Mouse (Mus musculus): ENCODE results near the gene BC048679. TPM values are rescaled to one million over a fixed set of nuclear protein-coding genes. Genes with fewer than 3 reads are reported as not detected.
"Not testable (repeated sequence)": the region's sequence is repeated elsewhere in the genome, so short reads cannot be mapped to it uniquely, and the experiment has no call there.

BC048679 gene
- polyA plus RNA-seq, 1 experiment: not detected

DNA sequence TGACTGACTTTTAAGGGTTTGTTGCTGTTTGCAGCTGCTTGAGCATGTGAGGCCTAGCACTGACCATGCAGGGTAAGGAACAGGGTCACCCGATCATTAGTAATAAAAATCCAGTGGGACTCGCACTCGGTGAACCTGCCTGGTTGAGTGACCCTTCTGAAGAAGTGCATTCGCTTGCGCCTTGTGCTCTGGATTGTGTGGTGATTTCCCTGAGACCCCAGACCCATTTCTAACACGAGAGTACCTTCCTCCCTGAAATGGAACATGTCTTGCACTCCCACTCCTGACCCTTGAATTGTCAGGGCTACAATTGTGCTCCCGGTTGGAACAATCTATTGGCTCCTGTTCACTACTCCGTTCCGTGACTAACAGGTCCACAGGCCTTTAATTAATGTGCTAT lies 5.5 kb downstream of the BC048679 start:
- peaks cover 34% of the 10 kb centered on the region for H3K27me3 ChIP-seq (ENCODE audit: control insufficient read depth, insufficient read depth, insufficient read length)

DNA sequence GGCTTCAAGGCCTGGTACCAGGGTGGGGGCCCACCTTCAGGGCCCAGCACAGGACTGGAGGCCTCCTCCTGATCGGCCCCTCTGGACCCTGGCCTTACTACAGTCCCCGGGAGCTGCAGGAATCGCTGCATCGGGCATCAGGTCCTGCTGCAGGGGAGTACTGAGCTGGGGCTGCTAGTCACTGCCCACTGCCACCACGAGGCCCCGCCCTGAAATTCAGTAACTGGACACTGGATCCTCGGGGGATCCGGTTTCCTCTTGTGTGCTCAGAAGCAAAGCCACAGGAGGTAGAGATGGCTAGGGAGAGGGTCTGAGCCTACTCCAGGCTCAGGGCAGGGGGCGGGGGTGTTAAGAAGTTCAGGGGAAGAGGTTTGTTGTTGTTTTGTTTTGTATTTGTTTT lies 8.4 kb downstream of the BC048679 start:
- Histone ChIP-seq H3K79me2 (ENCODE audit: control insufficient read depth, insufficient read depth) (no peaks in the 10 kb centered on the region), H3K79me3 (ENCODE audit: low read depth) (no peaks in the 10 kb centered on the region), H3K36me3 (ENCODE audit: control insufficient read depth, insufficient read depth) (no peaks in the 10 kb centered on the region), H3K4me3 (ENCODE audit: insufficient read depth, poor library complexity, severe bottlenecking) (no peak overlapping the region), H3K27me3 (ENCODE audit: control insufficient read depth, insufficient read depth, insufficient read length) (peaks cover 12% of the 10 kb centered on the region), H3ac (ENCODE audit: control insufficient read depth, insufficient read length, low read depth) (no peak overlapping the region)
- TF ChIP-seq MAX (IDR thresholded peaks at IDR 0.05) (no peak), FOSL1 (IDR thresholded peaks at IDR 0.05; ENCODE audit: insufficient read depth, low read length, poor library complexity, severe bottlenecking) (no peak), USF1 (IDR thresholded peaks at IDR 0.05; ENCODE audit: low read depth) (no peak), MYOG (IDR thresholded peaks at IDR 0.05; ENCODE audit: control insufficient read depth, extremely low read depth, insufficient read length) (no peak), CTCF (IDR thresholded peaks at IDR 0.05; ENCODE audit: control insufficient read depth, insufficient read depth, insufficient read length) (no peak), MYOD1 (IDR thresholded peaks at IDR 0.05; ENCODE audit: control insufficient read depth, insufficient read length, low read depth) (no peak), CEBPB (IDR thresholded peaks at IDR 0.05; ENCODE audit: low read depth) (no peak)

More for the DNA sequence above, 5.5 kb downstream of the BC048679 start:
- no peaks in the 10 kb centered on the region for H3K36me3 ChIP-seq (ENCODE audit: control insufficient read depth, insufficient read depth)
- no peak for TF ChIP-seq CEBPB (IDR thresholded peaks at IDR 0.05; ENCODE audit: low read depth)
- TF ChIP-seq MYOD1 (IDR thresholded peaks at IDR 0.05; ENCODE audit: control insufficient read depth, insufficient read length, low read depth): no peak
- no peak for TF ChIP-seq MAX (IDR thresholded peaks at IDR 0.05)
- TF ChIP-seq MYOG (IDR thresholded peaks at IDR 0.05; ENCODE audit: control insufficient read depth, extremely low read depth, insufficient read length): no peak
- no peak for TF ChIP-seq FOSL1 (IDR thresholded peaks at IDR 0.05; ENCODE audit: insufficient read depth, low read length, poor library complexity, severe bottlenecking)
- no peak for TF ChIP-seq USF1 (IDR thresholded peaks at IDR 0.05; ENCODE audit: low read depth)
- no peak for TF ChIP-seq CTCF (IDR thresholded peaks at IDR 0.05; ENCODE audit: control insufficient read depth, insufficient read depth, insufficient read length)
- no peaks in the 10 kb centered on the region for H3K79me3 ChIP-seq (ENCODE audit: low read depth)
- H3K79me2 ChIP-seq (ENCODE audit: control insufficient read depth, insufficient read depth): no peaks in the 10 kb centered on the region
- H3K4me3 ChIP-seq (ENCODE audit: insufficient read depth, poor library complexity, severe bottlenecking): no peak overlapping the region
- no peak overlapping the region for H3ac ChIP-seq (ENCODE audit: control insufficient read depth, insufficient read length, low read depth)

DNA sequence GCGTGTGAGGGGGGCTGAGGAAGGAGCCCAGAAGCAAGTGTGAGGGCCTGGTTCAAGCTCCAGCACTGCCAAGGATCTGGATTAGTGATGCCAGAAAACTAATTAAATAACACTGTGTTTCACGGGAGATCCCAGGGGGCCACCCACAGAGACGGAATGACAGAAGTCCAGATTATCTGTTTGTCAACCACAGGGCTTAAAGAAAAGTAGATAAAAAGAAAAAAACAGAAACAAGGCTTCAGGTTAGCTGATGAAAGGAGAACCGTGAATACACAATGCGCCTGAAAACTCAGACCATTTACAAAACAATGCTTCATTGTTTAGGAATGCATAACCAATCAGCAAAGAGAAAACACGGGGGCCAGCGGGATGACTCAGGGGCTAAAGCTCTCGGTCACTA lies 17.3 kb downstream of the BC048679 start:
- no peak overlapping the region for H3K4me3 ChIP-seq (ENCODE audit: insufficient read depth, poor library complexity, severe bottlenecking)
- TF ChIP-seq MYOG (IDR thresholded peaks at IDR 0.05; ENCODE audit: control insufficient read depth, extremely low read depth, insufficient read length) (no peak), CEBPB (IDR thresholded peaks at IDR 0.05; ENCODE audit: low read depth) (no peak), MAX (IDR thresholded peaks at IDR 0.05) (no peak), USF1 (IDR thresholded peaks at IDR 0.05; ENCODE audit: low read depth) (no peak), CTCF (IDR thresholded peaks at IDR 0.05; ENCODE audit: control insufficient read depth, insufficient read depth, insufficient read length) (no peak), FOSL1 (IDR thresholded peaks at IDR 0.05; ENCODE audit: insufficient read depth, low read length, poor library complexity, severe bottlenecking) (no peak), MYOD1 (IDR thresholded peaks at IDR 0.05; ENCODE audit: control insufficient read depth, insufficient read length, low read depth) (no peak)
- no peaks in the 10 kb centered on the region for H3K27me3 ChIP-seq (ENCODE audit: control insufficient read depth, insufficient read depth, insufficient read length)
- no peaks in the 10 kb centered on the region for H3K79me3 ChIP-seq (ENCODE audit: low read depth)
- no peaks in the 10 kb centered on the region for H3K36me3 ChIP-seq (ENCODE audit: control insufficient read depth, insufficient read depth)
- H3K79me2 ChIP-seq (ENCODE audit: control insufficient read depth, insufficient read depth): no peaks in the 10 kb centered on the region
- no peak overlapping the region for H3ac ChIP-seq (ENCODE audit: control insufficient read depth, insufficient read length, low read depth)

- Histone ChIP-seq H3K79me3 (ENCODE audit: low read depth) (no peaks in the 10 kb centered on the region), H3K79me2 (ENCODE audit: control insufficient read depth, insufficient read depth) (no peaks in the 10 kb centered on the region), H3K27me3 (ENCODE audit: control insufficient read depth, insufficient read depth, insufficient read length) (no peaks in the 10 kb centered on the region), H3K36me3 (ENCODE audit: control insufficient read depth, insufficient read depth) (no peaks in the 10 kb centered on the region), H3ac (ENCODE audit: control insufficient read depth, insufficient read length, low read depth) (no peak overlapping the region), H3K4me3 (ENCODE audit: insufficient read depth, poor library complexity, severe bottlenecking) (no peak overlapping the region)
- TF ChIP-seq MYOG (IDR thresholded peaks at IDR 0.05; ENCODE audit: control insufficient read depth, extremely low read depth, insufficient read length): no peak
- TF ChIP-seq MYOD1 (IDR thresholded peaks at IDR 0.05; ENCODE audit: control insufficient read depth, insufficient read length, low read depth): no peak
- TF ChIP-seq USF1 (IDR thresholded peaks at IDR 0.05; ENCODE audit: low read depth): no peak
- TF ChIP-seq FOSL1 (IDR thresholded peaks at IDR 0.05; ENCODE audit: insufficient read depth, low read length, poor library complexity, severe bottlenecking): no peak
- TF ChIP-seq MAX (IDR thresholded peaks at IDR 0.05): no peak
- no peak for TF ChIP-seq CTCF (IDR thresholded peaks at IDR 0.05; ENCODE audit: control insufficient read depth, insufficient read depth, insufficient read length)
- TF ChIP-seq CEBPB (IDR thresholded peaks at IDR 0.05; ENCODE audit: low read depth): no peak
Measured at GRCm38 (mm10) chr7:81479531-81480090, 18.5 kb downstream of the BC048679 start.

DNA sequence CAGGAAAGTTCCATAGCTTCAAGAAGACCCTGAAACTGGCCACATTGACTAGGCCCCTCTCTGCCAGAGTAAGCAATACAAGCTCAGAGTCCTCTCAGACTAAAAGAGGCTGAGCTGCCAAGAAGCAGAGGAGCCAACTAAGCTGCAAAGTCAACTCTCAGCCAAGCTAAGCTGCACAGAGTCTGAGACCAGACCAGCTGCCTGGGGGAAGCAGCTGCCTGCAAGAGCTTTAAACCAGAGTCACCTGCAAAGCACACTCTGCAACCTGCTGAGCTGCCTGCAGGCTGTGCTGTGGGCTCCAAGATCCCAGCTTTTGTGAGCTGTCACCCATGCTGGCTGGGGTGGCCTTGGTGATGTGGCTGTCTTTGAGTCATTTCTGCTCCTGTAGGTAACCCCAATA lies 19.8 kb downstream of the BC048679 start:
- not testable (repeated sequence) for H3K4me3 ChIP-seq (ENCODE audit: insufficient read depth, poor library complexity, severe bottlenecking); H3K79me3 ChIP-seq (ENCODE audit: low read depth); H3K27me3 ChIP-seq (ENCODE audit: control insufficient read depth, insufficient read depth, insufficient read length); H3ac ChIP-seq (ENCODE audit: control insufficient read depth, insufficient read length, low read depth); H3K36me3 ChIP-seq (ENCODE audit: control insufficient read depth, insufficient read depth); H3K79me2 ChIP-seq (ENCODE audit: control insufficient read depth, insufficient read depth)

DNA sequence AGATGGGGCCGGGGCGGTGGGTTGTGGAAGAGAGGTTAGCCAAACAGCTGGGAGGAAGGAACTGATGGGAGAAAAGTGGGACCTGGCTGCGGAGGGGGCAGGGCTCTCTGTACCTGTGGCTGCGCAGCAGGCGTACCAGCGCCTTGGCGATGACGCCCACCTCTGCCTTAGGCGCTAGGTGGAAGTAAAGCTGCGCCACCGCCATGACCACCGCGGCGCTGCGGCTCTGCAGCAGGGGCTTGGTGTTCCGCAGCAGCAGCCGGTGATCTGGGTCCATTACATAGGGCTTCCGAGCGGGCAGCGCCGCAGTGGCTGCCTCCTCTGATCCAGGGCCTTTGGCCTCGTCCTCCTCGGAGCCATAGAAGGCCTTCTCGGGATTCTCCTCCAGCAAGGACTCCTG lies 21.2 kb downstream of the BC048679 start:
- H3ac ChIP-seq (ENCODE audit: control insufficient read depth, insufficient read length, low read depth): no peak overlapping the region
- TF ChIP-seq MYOD1 (IDR thresholded peaks at IDR 0.05; ENCODE audit: control insufficient read depth, insufficient read length, low read depth) (no peak), MAX (IDR thresholded peaks at IDR 0.05) (no peak), CEBPB (IDR thresholded peaks at IDR 0.05; ENCODE audit: low read depth) (no peak), CTCF (IDR thresholded peaks at IDR 0.05; ENCODE audit: control insufficient read depth, insufficient read depth, insufficient read length) (no peak), USF1 (IDR thresholded peaks at IDR 0.05; ENCODE audit: low read depth) (no peak), FOSL1 (IDR thresholded peaks at IDR 0.05; ENCODE audit: insufficient read depth, low read length, poor library complexity, severe bottlenecking) (no peak), MYOG (IDR thresholded peaks at IDR 0.05; ENCODE audit: control insufficient read depth, extremely low read depth, insufficient read length) (no peak)
- peaks cover 5% of the 10 kb centered on the region for H3K27me3 ChIP-seq (ENCODE audit: control insufficient read depth, insufficient read depth, insufficient read length)
- no peaks in the 10 kb centered on the region for H3K79me3 ChIP-seq (ENCODE audit: low read depth)
- H3K36me3 ChIP-seq (ENCODE audit: control insufficient read depth, insufficient read depth): no peaks in the 10 kb centered on the region
- no peaks in the 10 kb centered on the region for H3K79me2 ChIP-seq (ENCODE audit: control insufficient read depth, insufficient read depth)
- no peak overlapping the region for H3K4me3 ChIP-seq (ENCODE audit: insufficient read depth, poor library complexity, severe bottlenecking)
